Mouse (Mus musculus): ENCODE data around the gene Vdac1.

Gene Vdac1

GRCm38 (mm10) chr11:52360471-52361277 lies at the start of gene Vdac1:
Vdac1 (plus strand) TSS chr11:52360860.
- peak; percentile 92 for DNase-seq (ENCODE audit: low spot score in 2 of 2)

- DNase-seq (ENCODE audit: low spot score in 2 of 2) = no peak
Observed at GRCm38 (mm10) chr11:52314102-52314793, 46.4 kb upstream of the Vdac1 start.

- DNase-seq (ENCODE audit: low spot score in 2 of 2) = no peak
Observed at GRCm38 (mm10) chr11:52318445-52318844, 42.2 kb upstream of the Vdac1 start.

- DNase-seq (ENCODE audit: low spot score in 2 of 2) = no peak
Observed at GRCm38 (mm10) chr11:52319664-52320063, 41.0 kb upstream of the Vdac1 start.

- no peak for DNase-seq (ENCODE audit: low spot score in 2 of 2)
Observed at GRCm38 (mm10) chr11:52320529-52320928, 40.1 kb upstream of the Vdac1 start.

GRCm38 (mm10) chr11:52321540-52321939 lies 39.1 kb upstream of the Vdac1 start:
- DNase-seq (ENCODE audit: low spot score in 2 of 2) = no peak

GRCm38 (mm10) chr11:52324442-52325367 lies 36.0 kb upstream of the Vdac1 start:
- DNase-seq (ENCODE audit: low spot score in 2 of 2) = no peak

GRCm38 (mm10) chr11:52327313-52327712 lies 33.3 kb upstream of the Vdac1 start:
- no peak for DNase-seq (ENCODE audit: low spot score in 2 of 2)

GRCm38 (mm10) chr11:52332421-52333118 lies 28.1 kb upstream of the Vdac1 start:
- no peak for DNase-seq (ENCODE audit: low spot score in 2 of 2)

GRCm38 (mm10) chr11:52333616-52334015 lies 27.0 kb upstream of the Vdac1 start:
- peak; percentile 12 to 24 for DNase-seq (ENCODE audit: low spot score in 2 of 2)

- DNase-seq (ENCODE audit: low spot score in 2 of 2) = no peak
Observed at GRCm38 (mm10) chr11:52335263-52335662, 25.4 kb upstream of the Vdac1 start.

- DNase-seq (ENCODE audit: low spot score in 2 of 2) = no peak
Observed at GRCm38 (mm10) chr11:52335924-52336323, 24.7 kb upstream of the Vdac1 start.

GRCm38 (mm10) chr11:52337651-52338295 lies 22.9 kb upstream of the Vdac1 start:
- no peak for DNase-seq (ENCODE audit: low spot score in 2 of 2)

GRCm38 (mm10) chr11:52338351-52338750 lies 22.3 kb upstream of the Vdac1 start:
- no peak for DNase-seq (ENCODE audit: low spot score in 2 of 2)

GRCm38 (mm10) chr11:52339098-52339497 lies 21.6 kb upstream of the Vdac1 start:
- DNase-seq (ENCODE audit: low spot score in 2 of 2) = no peak

GRCm38 (mm10) chr11:52339512-52339911 lies 21.1 kb upstream of the Vdac1 start:
- DNase-seq (ENCODE audit: low spot score in 2 of 2) = no peak

- DNase-seq (ENCODE audit: low spot score in 2 of 2) = no peak
Observed at GRCm38 (mm10) chr11:52340123-52340864, 20.4 kb upstream of the Vdac1 start.

- no peak for DNase-seq (ENCODE audit: low spot score in 2 of 2)
Observed at GRCm38 (mm10) chr11:52341001-52341400, 19.7 kb upstream of the Vdac1 start.

GRCm38 (mm10) chr11:52341476-52341875 lies 19.2 kb upstream of the Vdac1 start:
- DNase-seq (ENCODE audit: low spot score in 2 of 2) = no peak

- DNase-seq (ENCODE audit: low spot score in 2 of 2) = no peak
Observed at GRCm38 (mm10) chr11:52342296-52342695, 18.4 kb upstream of the Vdac1 start.

Data from heart, adult 9 months (tissue).